Mouse (Mus musculus): Measurements from ENCODE around the gene 3425401B19Rik.

DNA sequence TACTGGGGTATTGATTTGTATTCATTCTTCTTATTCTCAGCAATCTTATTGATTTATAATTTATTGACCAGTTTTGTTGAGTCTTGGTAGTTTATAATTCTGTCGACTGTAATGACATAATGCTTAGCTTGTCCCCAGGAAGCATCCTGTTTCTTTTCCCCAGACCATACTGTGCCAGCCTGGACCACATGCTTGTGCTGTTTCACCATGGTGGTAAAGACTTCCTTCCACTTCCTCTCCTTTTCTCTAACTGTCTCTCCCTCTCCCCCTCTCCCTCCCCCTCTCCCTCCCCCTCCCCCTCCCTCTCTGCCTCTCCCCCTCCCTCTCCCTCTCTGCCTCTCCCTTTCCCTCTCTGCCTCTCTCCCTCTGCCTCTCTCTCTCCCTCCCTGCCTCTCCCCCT lies 36.4 kb upstream of the 3425401B19Rik start:
- TF ChIP-seq CEBPB (IDR thresholded peaks at IDR 0.05; ENCODE audit: low read depth) (no peak), CTCF (IDR thresholded peaks at IDR 0.05; ENCODE audit: control insufficient read depth, insufficient read depth, insufficient read length) (no peak), FOSL1 (IDR thresholded peaks at IDR 0.05; ENCODE audit: insufficient read depth, low read length, poor library complexity, severe bottlenecking) (no peak), USF1 (IDR thresholded peaks at IDR 0.05; ENCODE audit: low read depth) (no peak)

All from C2C12 (cell line).